In the genomic region with DNA sequence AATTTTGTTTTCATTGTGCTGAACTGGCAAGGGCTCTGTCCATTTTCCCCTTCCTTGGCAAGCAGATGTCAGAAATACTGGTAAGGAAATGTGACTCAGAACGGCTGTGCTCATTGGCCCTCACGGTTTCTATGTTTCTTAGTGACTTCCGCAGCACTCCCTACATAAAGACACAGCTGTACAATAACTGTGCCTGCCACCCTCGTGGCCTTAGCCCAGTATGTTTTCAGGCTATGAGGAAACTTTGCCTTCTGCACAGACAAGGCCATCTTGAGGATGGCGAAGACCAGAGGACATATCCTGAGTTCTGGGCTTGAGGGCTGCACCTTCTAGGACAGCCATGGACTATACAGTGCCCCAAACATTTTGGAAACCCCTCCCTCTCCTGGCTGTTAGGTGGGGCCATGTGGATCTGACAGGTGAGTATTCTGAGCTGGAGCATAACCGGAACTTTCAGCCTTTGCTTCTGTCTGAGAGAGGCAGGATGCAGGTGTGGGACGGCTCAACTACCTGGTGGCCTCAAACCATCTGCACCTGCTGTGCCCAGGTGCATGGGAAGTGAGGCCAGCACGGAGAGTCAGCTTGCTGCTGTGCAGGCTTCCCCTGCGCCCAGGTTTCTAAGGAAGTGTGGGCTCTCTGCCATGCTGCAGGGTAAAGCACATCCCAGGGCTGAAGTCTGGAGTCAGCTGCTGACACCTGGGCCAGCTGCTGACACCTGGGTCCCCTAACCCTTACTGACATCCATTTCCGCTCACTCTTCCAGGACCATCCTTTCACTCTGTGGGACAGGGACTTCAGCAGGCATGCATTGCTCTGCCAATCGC, we compare ENCODE assay signal across 16 mouse cellular contexts.
"Had no signal": no experiment of that assay in that cellular context is flagged by ENCODE, and none has a peak within 500 bp of the region (broad histone marks: within the 10 kb centered on the region; RNA-seq: fewer than 3 reads in every experiment).

No protein-coding gene starts in this region.

- H3K4me3 ChIP-seq: kidney, embryonic 15.5 days; limb, embryonic 15.5 days; liver, embryonic 12.5 days; megakaryocyte, embryonic 14.5 days; midbrain, embryonic 15.5 days; neural tube, embryonic 13.5 days had no signal

- H3K27me3 ChIP-seq: kidney, embryonic 15.5 days; limb, embryonic 15.5 days; liver, embryonic 12.5 days; midbrain, embryonic 15.5 days; neural tube, embryonic 13.5 days had no signal

- H3K9me3 ChIP-seq: kidney, embryonic 15.5 days; limb, embryonic 15.5 days; liver, embryonic 12.5 days; megakaryocyte, embryonic 14.5 days; midbrain, embryonic 15.5 days; neural tube, embryonic 13.5 days had no signal

- H3K4me1 ChIP-seq: kidney, embryonic 15.5 days; limb, embryonic 15.5 days; liver, embryonic 12.5 days had no signal

- H3K27ac ChIP-seq: kidney, embryonic 15.5 days; limb, embryonic 15.5 days; liver, embryonic 12.5 days; midbrain, embryonic 15.5 days; neural tube, embryonic 13.5 days had no signal

- H3K36me3 ChIP-seq: kidney, embryonic 15.5 days; limb, embryonic 15.5 days; liver, embryonic 12.5 days; midbrain, embryonic 15.5 days; neural tube, embryonic 13.5 days had no signal

- DNase-seq: kidney, postnatal 14 days; layer of hippocampus, adult 9-11 months; layer of hippocampus, postnatal 36 days; lung, embryonic 14.5 days; lung, postnatal 10 days; lung, postnatal 4 days; retina, postnatal 1 day; right cerebral cortex, postnatal 4 days; spleen, adult 18-20 months had no signal

- ATAC-seq: intestine, postnatal 0 days; liver, embryonic 12.5 days; midbrain, embryonic 15.5 days had no signal
